Mouse (Mus musculus): ENCODE results near the gene Map1b.

DNA sequence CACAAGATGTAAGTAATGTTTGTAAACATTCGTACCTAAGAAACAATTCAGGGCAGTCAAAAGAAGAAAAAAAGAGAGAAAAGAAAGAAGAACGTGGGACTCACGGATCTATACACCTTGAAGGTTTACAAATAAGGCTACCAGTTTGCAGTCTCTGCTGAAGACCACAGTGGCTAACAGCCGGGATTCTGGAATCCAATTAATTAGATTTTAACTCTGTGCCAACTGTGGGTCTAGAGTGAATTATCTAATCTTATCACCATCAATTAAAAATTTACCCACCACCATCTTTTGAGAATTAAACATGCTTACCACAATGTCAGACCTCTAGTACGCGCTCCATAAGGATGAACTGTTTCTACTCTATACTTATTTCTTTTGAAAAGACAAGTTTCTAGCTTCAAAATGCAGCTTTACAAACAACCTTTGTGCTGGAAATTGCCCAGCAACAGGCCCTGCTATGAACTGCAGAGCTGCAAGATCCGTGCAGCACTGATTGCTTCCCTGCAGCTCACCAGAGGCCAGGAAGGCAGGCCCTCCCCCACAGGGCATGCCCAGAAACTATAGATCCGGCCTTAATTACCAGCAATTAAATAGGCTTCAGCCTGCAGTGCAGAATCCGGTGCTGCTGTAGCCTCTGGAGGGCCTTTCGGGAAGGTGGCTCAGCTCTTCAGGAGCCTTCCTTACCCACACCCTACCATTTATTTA is 45.7 kb upstream of the Map1b start:
- no peak for TF ChIP-seq POLR2A (IDR thresholded peaks at IDR 0.05; ENCODE audit: borderline replicate concordance, control insufficient read depth, low read depth, low read length)
- TF ChIP-seq CTCF (IDR thresholded peaks at IDR 0.05; ENCODE audit: control insufficient read depth, insufficient read depth, low read length): no peak
